Mouse (Mus musculus): ENCODE measurements around the gene Srcin1. TPM values are rescaled to one million over a fixed set of nuclear protein-coding genes. Genes with fewer than 3 reads are reported as not detected.
A peak's percentile ranks its signal among the peaks of the same experiment; 100 is the strongest.

Srcin1 gene
- polyA plus RNA-seq, 1 experiment from 2014 or later: 0.08 TPM

DNA sequence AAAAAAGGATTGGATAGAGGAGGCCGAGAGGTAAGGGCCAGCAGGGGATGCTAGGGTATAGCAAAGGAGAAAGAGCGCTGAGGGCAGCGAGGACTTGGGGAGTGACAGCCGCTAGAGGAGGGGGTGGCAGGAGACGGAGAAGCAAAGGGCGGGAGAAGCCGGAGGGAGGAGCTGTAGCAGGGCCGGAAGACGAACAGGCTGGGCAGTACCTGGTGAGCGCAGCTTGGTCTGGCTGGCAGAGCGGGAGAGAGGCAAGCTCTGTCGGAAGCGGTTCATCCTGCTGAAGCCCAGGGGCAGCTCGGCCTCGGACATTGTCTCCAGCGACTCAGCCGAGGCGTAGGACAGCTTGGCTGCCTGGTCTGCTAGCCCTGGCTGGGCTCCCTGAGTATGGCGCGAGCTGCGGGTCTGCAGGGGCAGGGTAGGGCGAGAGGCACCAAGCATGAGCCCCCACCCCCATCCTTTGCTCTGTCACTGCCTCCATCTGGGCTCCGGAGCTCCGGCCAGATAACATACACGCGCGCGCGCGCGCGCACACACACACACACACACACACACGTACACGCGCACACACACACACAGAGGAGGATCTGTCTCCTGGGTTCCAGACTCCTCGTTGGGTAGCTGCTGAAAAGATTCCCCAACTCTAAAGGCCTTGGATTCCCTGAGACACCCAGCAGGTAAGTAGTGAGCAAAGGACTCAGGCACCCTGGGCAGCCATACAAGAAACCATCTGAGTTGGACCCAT, 39.0 kb downstream of the Srcin1 start:
- Histone ChIP-seq H3K4me3 (peak overlapping the region; percentile 53), H3K4me1 (peaks cover 37% of the 10 kb centered on the region), H3K4me2 (peak overlapping the region; percentile 77), H3K9ac (peak overlapping the region; percentile 72), H3K27me3 (replicated peaks) (peaks cover 98% of the 10 kb centered on the region), H3K36me3 (no peaks in the 10 kb centered on the region), H3K9me3 (no peaks in the 10 kb centered on the region), H3K27ac (replicated peaks) (no peak overlapping the region)
- under 1% methylated on average over 36 of the region's 36 CpGs for whole genome bisulfite sequencing
- ATAC-seq (ENCODE audit: extremely low read depth, insufficient number of reproducible peaks, low FRiP score, low TSS enrichment): no peak

GRCm38 (mm10) chr11:97536083-97536747, 39.8 kb downstream of the Srcin1 start:
- H3K9ac ChIP-seq: peak overlapping the region; percentile 72
- peaks cover 43% of the 10 kb centered on the region for H3K4me1 ChIP-seq
- H3K27ac ChIP-seq (replicated peaks): no peak overlapping the region
- H3K36me3 ChIP-seq: no peaks in the 10 kb centered on the region
- peak overlapping the region; percentile 77 for H3K4me2 ChIP-seq
- H3K27me3 ChIP-seq (replicated peaks): peaks cover 97% of the 10 kb centered on the region
- WGBS: 11% methylated on average over 35 of the region's 35 CpGs
- no peak for ATAC-seq (ENCODE audit: extremely low read depth, insufficient number of reproducible peaks, low FRiP score, low TSS enrichment)
- no peaks in the 10 kb centered on the region for H3K9me3 ChIP-seq
- H3K4me3 ChIP-seq: peak overlapping the region; percentile 53

DNA sequence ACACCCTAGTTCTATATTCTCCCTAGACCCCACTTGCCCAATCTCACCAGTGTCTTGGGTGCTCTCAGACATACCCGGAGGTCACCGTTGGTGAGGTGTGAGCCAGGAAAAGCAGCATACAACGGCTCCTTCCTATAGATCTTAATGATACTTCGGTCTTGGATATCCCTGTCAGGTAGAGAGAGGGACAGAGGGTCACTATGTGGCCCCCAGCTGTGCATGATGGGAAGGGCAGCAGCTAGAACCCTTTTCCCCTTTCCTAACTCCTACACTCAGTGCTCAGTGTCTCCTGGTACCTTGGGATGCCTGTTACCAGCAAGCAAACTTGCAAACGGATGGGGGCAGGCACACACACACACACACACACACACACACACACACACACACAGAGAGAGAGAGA, 40.3 kb downstream of the Srcin1 start:
- peaks cover 45% of the 10 kb centered on the region for H3K4me1 ChIP-seq
- H3K9ac ChIP-seq: no peak overlapping the region
- ATAC-seq (ENCODE audit: extremely low read depth, insufficient number of reproducible peaks, low FRiP score, low TSS enrichment): no peak
- H3K4me2 ChIP-seq: no peak overlapping the region
- no peak overlapping the region for H3K4me3 ChIP-seq
- peaks cover 97% of the 10 kb centered on the region for H3K27me3 ChIP-seq (replicated peaks)
- H3K36me3 ChIP-seq: no peaks in the 10 kb centered on the region
- no peak overlapping the region for H3K27ac ChIP-seq (replicated peaks)
- WGBS: 43% methylated on average over 5 of the region's 5 CpGs
- H3K9me3 ChIP-seq: no peaks in the 10 kb centered on the region

GRCm38 (mm10) chr11:97535308-97535630, 40.7 kb downstream of the Srcin1 start:
- WGBS: 21% methylated on average over 5 of the region's 5 CpGs
- Histone ChIP-seq H3K9me3 (no peaks in the 10 kb centered on the region), H3K9ac (no peak overlapping the region), H3K36me3 (no peaks in the 10 kb centered on the region), H3K4me1 (peaks cover 45% of the 10 kb centered on the region), H3K27me3 (replicated peaks) (peaks cover 97% of the 10 kb centered on the region), H3K4me2 (peak overlapping the region; percentile 61), H3K4me3 (peak overlapping the region; percentile 42), H3K27ac (replicated peaks) (no peak overlapping the region)
- no peak for ATAC-seq (ENCODE audit: extremely low read depth, insufficient number of reproducible peaks, low FRiP score, low TSS enrichment)

GRCm38 (mm10) chr11:97534442-97535307, 41.3 kb downstream of the Srcin1 start:
- 2% methylated on average over 95 of the region's 95 CpGs for WGBS
- ATAC-seq (ENCODE audit: extremely low read depth, insufficient number of reproducible peaks, low FRiP score, low TSS enrichment): no peak
- no peak overlapping the region for H3K27ac ChIP-seq (replicated peaks)
- no peaks in the 10 kb centered on the region for H3K36me3 ChIP-seq
- no peaks in the 10 kb centered on the region for H3K9me3 ChIP-seq
- peaks cover 99% of the 10 kb centered on the region for H3K27me3 ChIP-seq (replicated peaks)
- H3K4me2 ChIP-seq: peak overlapping the region; percentile 61
- 0 out of 2 replicates have a peak overlapping the region, but pooled peaks have one; percentile 54 for H3K9ac ChIP-seq
- H3K4me1 ChIP-seq: peaks cover 45% of the 10 kb centered on the region
- H3K4me3 ChIP-seq: peak overlapping the region; percentile 42

DNA sequence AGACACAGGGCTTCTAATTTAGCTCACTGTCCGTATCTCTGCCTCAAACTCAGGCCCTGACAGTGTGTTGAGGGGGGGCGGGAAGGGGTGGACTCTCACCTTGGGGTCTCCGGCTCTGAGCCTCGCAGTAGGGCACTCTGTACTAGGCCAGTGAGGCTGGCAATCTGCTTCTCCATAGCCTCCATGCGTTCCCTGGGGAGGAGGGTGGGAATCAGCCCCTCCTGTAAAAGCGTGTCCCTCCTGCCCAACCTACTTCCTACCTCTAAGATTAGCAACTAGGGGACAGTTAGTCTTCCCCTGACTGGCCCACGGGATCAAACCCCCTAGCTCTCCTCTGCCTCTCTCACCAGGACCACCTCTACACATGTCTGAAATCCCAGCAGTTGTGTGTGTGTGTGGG, 42.3 kb downstream of the Srcin1 start:
- Histone ChIP-seq H3K9me3 (no peaks in the 10 kb centered on the region), H3K36me3 (no peaks in the 10 kb centered on the region), H3K4me2 (no peak overlapping the region), H3K9ac (no peak overlapping the region), H3K27me3 (replicated peaks) (peaks cover 98% of the 10 kb centered on the region), H3K27ac (replicated peaks) (no peak overlapping the region), H3K4me1 (peaks cover 45% of the 10 kb centered on the region), H3K4me3 (no peak overlapping the region)
- 22% methylated on average over 7 of the region's 7 CpGs for WGBS
- no peak for ATAC-seq (ENCODE audit: extremely low read depth, insufficient number of reproducible peaks, low FRiP score, low TSS enrichment)

DNA sequence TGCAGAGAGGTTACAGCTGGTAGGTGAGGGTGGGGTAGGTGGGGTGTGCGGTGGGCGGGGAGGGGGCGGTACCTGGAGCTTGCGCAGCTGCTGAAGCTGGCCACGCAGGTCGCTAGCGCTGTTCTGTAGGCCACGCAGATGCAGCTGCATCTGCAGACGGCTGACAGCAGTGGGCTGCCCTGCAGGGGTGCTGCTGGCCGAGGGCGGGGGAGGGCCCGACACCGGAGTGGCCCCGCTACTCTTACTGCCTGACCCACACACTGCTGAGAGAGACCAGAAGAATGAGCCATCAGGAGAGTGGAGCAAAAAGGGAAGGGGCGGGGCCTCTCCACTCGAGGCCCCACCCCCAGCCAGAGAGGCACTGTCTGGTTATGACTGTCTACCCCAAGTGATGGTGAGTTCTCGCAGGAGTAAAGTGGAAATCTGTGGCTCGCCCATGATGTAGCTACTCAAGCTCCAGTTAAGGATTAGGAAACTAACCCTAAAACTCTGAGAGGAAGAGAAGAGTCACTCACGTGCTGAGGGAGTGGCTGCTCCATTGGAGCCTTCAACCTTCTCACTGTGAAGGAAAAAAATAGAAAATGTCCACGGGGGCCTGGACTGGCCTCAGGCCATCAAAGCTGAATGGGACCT, 42.9 kb downstream of the Srcin1 start:
- no peaks in the 10 kb centered on the region for H3K36me3 ChIP-seq
- H3K4me3 ChIP-seq: peak overlapping the region; percentile 34
- H3K9ac ChIP-seq: no peak overlapping the region
- peaks cover 97% of the 10 kb centered on the region for H3K27me3 ChIP-seq (replicated peaks)
- 4% methylated on average over 20 of the region's 20 CpGs for WGBS
- ATAC-seq (ENCODE audit: extremely low read depth, insufficient number of reproducible peaks, low FRiP score, low TSS enrichment): no peak
- H3K4me2 ChIP-seq: peak overlapping the region; percentile 61
- H3K9me3 ChIP-seq: no peaks in the 10 kb centered on the region
- H3K4me1 ChIP-seq: peaks cover 45% of the 10 kb centered on the region
- no peak overlapping the region for H3K27ac ChIP-seq (replicated peaks)

DNA sequence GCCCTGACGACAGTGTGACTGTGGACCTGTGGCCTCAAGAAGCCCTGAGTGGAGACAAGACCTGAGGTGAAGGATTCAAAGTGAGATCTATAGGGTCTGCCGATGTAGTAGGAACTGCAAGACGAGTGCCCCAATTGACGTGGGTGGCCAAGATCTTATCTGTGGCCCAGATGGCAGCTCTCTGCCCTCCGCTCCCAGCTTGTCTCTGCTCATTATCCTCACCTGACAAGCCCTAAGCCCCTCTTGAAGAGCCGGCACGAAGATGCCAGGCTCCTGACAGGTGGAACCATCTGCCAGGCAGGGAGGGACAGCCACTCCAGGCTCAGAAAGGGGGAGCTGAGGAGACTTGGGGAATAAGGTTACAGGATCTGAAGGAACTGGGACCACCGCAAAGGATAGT, 43.6 kb downstream of the Srcin1 start:
- Histone ChIP-seq H3K27ac (replicated peaks) (no peak overlapping the region), H3K4me1 (peaks cover 44% of the 10 kb centered on the region), H3K4me3 (peak overlapping the region; percentile 55), H3K9ac (no peak overlapping the region), H3K27me3 (replicated peaks) (peaks cover 97% of the 10 kb centered on the region), H3K4me2 (peak overlapping the region; percentile 89), H3K36me3 (no peaks in the 10 kb centered on the region), H3K9me3 (no peaks in the 10 kb centered on the region)
- no peak for ATAC-seq (ENCODE audit: extremely low read depth, insufficient number of reproducible peaks, low FRiP score, low TSS enrichment)
- 11% methylated on average over 8 of the region's 8 CpGs for WGBS

DNA sequence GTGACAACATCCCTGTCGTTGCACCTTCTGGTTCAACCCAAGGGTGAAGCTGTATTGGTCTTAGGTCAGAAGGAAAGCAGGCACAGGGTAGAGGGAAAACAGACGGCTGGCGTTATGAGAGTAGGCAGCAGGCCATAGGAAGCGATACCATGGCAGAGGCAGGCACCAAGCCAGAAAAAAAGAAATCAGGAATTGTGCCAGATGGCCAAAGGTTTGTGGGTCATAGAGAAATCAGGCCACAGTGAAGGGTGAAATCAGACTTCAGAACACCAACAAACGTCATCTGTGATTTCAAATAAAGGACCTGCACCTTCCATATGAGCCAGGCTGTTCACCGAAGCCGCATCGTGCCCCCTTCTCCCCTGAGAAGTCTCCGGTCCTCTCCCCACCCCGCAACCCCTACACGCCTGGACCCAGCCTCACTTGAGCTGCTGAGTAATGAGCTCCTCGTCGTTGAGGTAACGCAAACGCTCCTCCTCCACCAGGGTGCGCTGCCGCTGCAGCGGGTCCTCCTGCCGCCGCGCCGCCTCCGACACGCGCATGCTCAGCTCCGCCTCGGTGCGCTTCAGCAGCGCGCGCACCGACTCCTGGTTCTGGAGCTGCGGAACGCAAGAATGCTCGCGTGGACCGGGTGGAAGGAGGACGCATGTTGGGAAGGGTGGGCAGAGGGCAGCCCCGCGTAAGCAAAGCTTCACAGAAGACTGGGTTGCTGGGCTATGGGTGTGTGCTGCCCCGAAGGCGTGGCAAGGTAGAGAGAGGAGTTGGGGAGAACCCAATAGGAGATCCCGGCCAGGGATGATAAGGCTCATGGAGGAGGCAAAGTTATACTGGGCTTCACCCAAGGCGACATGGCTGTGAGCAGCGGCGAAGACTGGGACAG, 44.4 kb downstream of the Srcin1 start:
- no peaks in the 10 kb centered on the region for H3K36me3 ChIP-seq
- peak overlapping the region; percentile 55 for H3K4me3 ChIP-seq
- H3K27me3 ChIP-seq (replicated peaks): peaks cover 90% of the 10 kb centered on the region
- peak overlapping the region; percentile 70 for H3K9ac ChIP-seq
- H3K4me2 ChIP-seq: peak overlapping the region; percentile 89
- no peaks in the 10 kb centered on the region for H3K9me3 ChIP-seq
- WGBS: 5% methylated on average over 46 of the region's 46 CpGs
- H3K4me1 ChIP-seq: peaks cover 37% of the 10 kb centered on the region
- ATAC-seq (ENCODE audit: extremely low read depth, insufficient number of reproducible peaks, low FRiP score, low TSS enrichment): no peak
- H3K27ac ChIP-seq (replicated peaks): no peak overlapping the region

DNA sequence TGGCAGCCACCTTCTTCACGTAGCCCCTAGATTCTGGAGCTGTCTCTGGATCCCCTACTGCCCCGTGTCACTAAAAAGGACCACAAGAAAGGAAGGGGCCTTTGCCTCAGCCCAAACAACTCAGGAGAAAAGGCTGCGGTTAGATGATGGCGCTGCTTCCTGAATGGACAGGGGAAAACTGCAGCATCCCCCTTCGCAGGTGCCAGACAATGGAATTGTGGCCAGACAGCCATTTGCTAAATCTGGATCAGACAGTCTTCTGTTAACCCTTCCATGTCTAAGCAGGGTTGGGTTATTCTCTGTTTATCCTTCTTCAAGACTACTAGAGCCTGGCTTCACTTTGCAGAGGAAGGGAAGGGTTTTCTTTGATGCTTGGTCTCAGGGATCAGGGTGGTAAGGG, 45.0 kb downstream of the Srcin1 start:
- Histone ChIP-seq H3K4me2 (no peak overlapping the region), H3K4me3 (no peak overlapping the region), H3K27me3 (replicated peaks) (peaks cover 90% of the 10 kb centered on the region), H3K9me3 (no peaks in the 10 kb centered on the region), H3K4me1 (peaks cover 33% of the 10 kb centered on the region), H3K9ac (no peak overlapping the region), H3K27ac (replicated peaks) (no peak overlapping the region), H3K36me3 (no peaks in the 10 kb centered on the region)
- 58% methylated on average over 5 of the region's 5 CpGs for WGBS
- no peak for ATAC-seq (ENCODE audit: extremely low read depth, insufficient number of reproducible peaks, low FRiP score, low TSS enrichment)
